Mouse (Mus musculus): ENCODE measurements at regions not wholly inside any gene's neighbourhood (a gene's known extent, or its start where the extent isn't known, plus 50 kb on each side); places are given as distances from the start of the nearest gene placed in this dataset.

- Histone ChIP-seq H3K9ac (replicated peaks) (no peak overlapping the region), H3K4me1 (peaks cover 18% of the 10 kb centered on the region), H3K36me3 (no peaks in the 10 kb centered on the region), H3K9me3 (no peaks in the 10 kb centered on the region), H3K4me2 (replicated peaks) (no peak overlapping the region), H3K27me3 (no peaks in the 10 kb centered on the region), H3K27ac (replicated peaks) (no peak overlapping the region), H3K4me3 (no peak overlapping the region)
- ATAC-seq (replicated peaks), result no peak
- WGBS, result 92% methylated on average over 2 of the region's 2 CpGs
Measured at GRCm38 (mm10) chr2:124816814-124817213, 251.1 kb upstream of the Slc24a5 start.

DNA sequence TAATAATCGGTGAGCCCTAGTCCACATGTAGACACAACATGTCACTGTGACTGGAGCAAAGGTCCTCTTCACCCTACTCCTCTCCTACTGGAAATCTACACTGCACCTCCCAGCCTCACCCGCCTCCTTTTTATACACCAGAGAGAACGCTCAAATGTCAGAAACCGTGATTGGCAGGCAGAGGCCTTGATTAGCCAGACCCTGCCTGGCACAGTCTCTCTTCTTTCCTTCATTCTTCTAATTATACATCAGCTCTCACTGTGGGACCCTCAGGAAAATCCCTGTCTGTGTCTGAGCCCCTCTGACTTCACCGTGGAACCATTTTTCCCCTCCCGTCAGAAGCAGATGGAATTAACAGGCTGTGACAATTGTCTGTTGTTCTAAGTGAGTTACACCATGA, 248.1 kb upstream of the Slc24a5 start:
- Histone ChIP-seq H3K27me3 (no peaks in the 10 kb centered on the region), H3K9ac (replicated peaks) (no peak overlapping the region), H3K36me3 (no peaks in the 10 kb centered on the region), H3K4me2 (replicated peaks) (no peak overlapping the region), H3K4me3 (no peak overlapping the region), H3K9me3 (no peaks in the 10 kb centered on the region), H3K4me1 (peaks cover 18% of the 10 kb centered on the region), H3K27ac (replicated peaks) (peak overlapping the region; percentile 52; the same call in 1 of the 2 replicates)
- peak; percentile 71; the same call in 1 of the 2 replicates for ATAC-seq (replicated peaks)
- 41% methylated on average over 6 of the region's 6 CpGs for WGBS

- H3K36me3 ChIP-seq, result no peaks in the 10 kb centered on the region
- peaks cover 18% of the 10 kb centered on the region for H3K4me1 ChIP-seq
- H3K27me3 ChIP-seq, result no peaks in the 10 kb centered on the region
- no peak overlapping the region for H3K4me3 ChIP-seq
- H3K4me2 ChIP-seq (replicated peaks), result no peak overlapping the region
- no peaks in the 10 kb centered on the region for H3K9me3 ChIP-seq
- no peak overlapping the region; the same call in 1 of the 2 replicates for H3K27ac ChIP-seq (replicated peaks)
- 63% methylated on average over 9 of the region's 9 CpGs for WGBS
- H3K9ac ChIP-seq (replicated peaks), result no peak overlapping the region
- no peak for ATAC-seq (replicated peaks)
Measured at GRCm38 (mm10) chr2:124820821-124821220, 247.1 kb upstream of the Slc24a5 start.

GRCm38 (mm10) chr2:124821366-124821765, 246.6 kb upstream of the Slc24a5 start:
- ATAC-seq (replicated peaks), result no peak
- H3K9ac ChIP-seq (replicated peaks), result no peak overlapping the region
- WGBS, result 81% methylated on average over 4 of the region's 4 CpGs
- H3K4me3 ChIP-seq, result no peak overlapping the region
- H3K27ac ChIP-seq (replicated peaks), result no peak overlapping the region; the same call in 1 of the 2 replicates
- H3K36me3 ChIP-seq, result no peaks in the 10 kb centered on the region
- no peaks in the 10 kb centered on the region for H3K27me3 ChIP-seq
- peaks cover 18% of the 10 kb centered on the region for H3K4me1 ChIP-seq
- H3K9me3 ChIP-seq, result no peaks in the 10 kb centered on the region
- H3K4me2 ChIP-seq (replicated peaks), result no peak overlapping the region

GRCm38 (mm10) chr2:124848812-124849211, 219.1 kb upstream of the Slc24a5 start:
- H3K9ac ChIP-seq (replicated peaks), result no peak overlapping the region
- WGBS, result 90% methylated on average over 4 of the region's 4 CpGs
- H3K4me1 ChIP-seq, result no peaks in the 10 kb centered on the region
- H3K9me3 ChIP-seq, result no peaks in the 10 kb centered on the region
- no peak overlapping the region for H3K4me2 ChIP-seq (replicated peaks)
- no peaks in the 10 kb centered on the region for H3K36me3 ChIP-seq
- ATAC-seq (replicated peaks), result no peak
- H3K27me3 ChIP-seq, result no peaks in the 10 kb centered on the region
- H3K27ac ChIP-seq (replicated peaks), result no peak overlapping the region
- H3K4me3 ChIP-seq, result no peak overlapping the region

GRCm38 (mm10) chr2:124858504-124858903, 209.4 kb upstream of the Slc24a5 start:
- Histone ChIP-seq H3K4me1 (no peaks in the 10 kb centered on the region), H3K9me3 (no peaks in the 10 kb centered on the region), H3K9ac (replicated peaks) (no peak overlapping the region), H3K27me3 (no peaks in the 10 kb centered on the region), H3K4me2 (replicated peaks) (no peak overlapping the region), H3K36me3 (no peaks in the 10 kb centered on the region), H3K27ac (replicated peaks) (no peak overlapping the region), H3K4me3 (no peak overlapping the region)
- WGBS, result 77% methylated on average over 3 of the region's 3 CpGs
- ATAC-seq (replicated peaks), result no peak

DNA sequence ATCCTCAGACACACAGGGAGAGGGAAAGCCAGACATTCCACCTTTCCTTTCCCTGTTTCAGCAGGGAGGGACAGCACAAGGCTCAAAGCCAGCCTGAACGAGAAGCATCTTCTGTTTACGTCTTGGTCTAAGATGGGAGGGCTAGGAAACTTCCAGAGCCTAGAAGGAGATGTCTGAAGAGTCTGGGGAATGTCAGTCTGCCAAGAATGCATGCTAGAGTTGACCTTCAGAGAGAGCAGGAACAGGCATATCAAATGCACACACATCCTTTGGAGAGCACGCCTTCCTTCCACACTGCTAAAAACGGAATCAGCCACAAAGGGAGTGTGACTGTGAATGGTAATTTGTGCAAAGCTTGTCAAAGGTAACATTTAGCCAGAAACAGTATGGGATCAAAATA, 179.7 kb upstream of the Slc24a5 start:
- H3K27me3 ChIP-seq, result no peaks in the 10 kb centered on the region
- H3K4me1 ChIP-seq, result no peaks in the 10 kb centered on the region
- WGBS, result 37% methylated on average over 4 of the region's 4 CpGs
- H3K36me3 ChIP-seq, result no peaks in the 10 kb centered on the region
- H3K27ac ChIP-seq (replicated peaks), result no peak overlapping the region
- no peak for ATAC-seq (replicated peaks)
- no peaks in the 10 kb centered on the region for H3K9me3 ChIP-seq
- no peak overlapping the region for H3K4me3 ChIP-seq
- no peak overlapping the region for H3K9ac ChIP-seq (replicated peaks)
- H3K4me2 ChIP-seq (replicated peaks), result no peak overlapping the region

- Histone ChIP-seq H3K27ac (replicated peaks) (no peak overlapping the region), H3K4me3 (no peak overlapping the region), H3K9me3 (no peaks in the 10 kb centered on the region), H3K36me3 (no peaks in the 10 kb centered on the region), H3K4me1 (no peaks in the 10 kb centered on the region), H3K27me3 (no peaks in the 10 kb centered on the region), H3K4me2 (replicated peaks) (no peak overlapping the region), H3K9ac (replicated peaks) (no peak overlapping the region)
- ATAC-seq (replicated peaks), result no peak
- 94% methylated on average over 4 of the region's 4 CpGs for WGBS
Measured at GRCm38 (mm10) chr2:124895002-124895401, 172.9 kb upstream of the Slc24a5 start.

GRCm38 (mm10) chr2:124903556-124903955, 164.4 kb upstream of the Slc24a5 start:
- Histone ChIP-seq H3K9me3 (no peaks in the 10 kb centered on the region), H3K36me3 (no peaks in the 10 kb centered on the region), H3K9ac (replicated peaks) (no peak overlapping the region), H3K27ac (replicated peaks) (no peak overlapping the region), H3K4me3 (no peak overlapping the region), H3K4me1 (no peaks in the 10 kb centered on the region), H3K27me3 (no peaks in the 10 kb centered on the region), H3K4me2 (replicated peaks) (no peak overlapping the region)
- WGBS, result 85% methylated on average over 4 of the region's 4 CpGs
- ATAC-seq (replicated peaks), result no peak

DNA sequence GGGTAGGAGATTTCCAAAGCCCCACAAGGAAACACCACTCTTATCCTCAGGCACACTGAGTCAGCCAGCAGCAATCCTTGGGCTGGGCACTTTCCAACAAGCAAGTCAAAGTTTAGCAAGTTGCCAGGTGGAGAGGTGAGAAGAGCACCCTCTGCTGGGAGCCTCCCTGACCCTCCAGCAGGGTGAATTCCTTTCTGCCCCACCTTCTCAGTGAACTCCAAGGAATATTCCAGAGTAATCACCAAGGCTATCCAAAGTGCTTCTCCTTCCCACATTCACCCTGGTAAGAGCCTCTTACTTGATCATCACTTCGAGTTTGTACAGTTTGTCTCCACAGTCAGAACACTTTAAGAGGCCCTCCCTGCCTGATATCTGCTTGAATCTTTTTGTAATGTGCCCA, 162.8 kb upstream of the Slc24a5 start:
- no peak overlapping the region for H3K9ac ChIP-seq (replicated peaks)
- H3K4me3 ChIP-seq, result no peak overlapping the region
- WGBS, result 92% methylated on average over 1 of the region's 1 CpGs
- H3K27me3 ChIP-seq, result no peaks in the 10 kb centered on the region
- H3K4me2 ChIP-seq (replicated peaks), result no peak overlapping the region
- H3K36me3 ChIP-seq, result no peaks in the 10 kb centered on the region
- no peaks in the 10 kb centered on the region for H3K4me1 ChIP-seq
- ATAC-seq (replicated peaks), result no peak
- H3K9me3 ChIP-seq, result no peaks in the 10 kb centered on the region
- no peak overlapping the region for H3K27ac ChIP-seq (replicated peaks)

DNA sequence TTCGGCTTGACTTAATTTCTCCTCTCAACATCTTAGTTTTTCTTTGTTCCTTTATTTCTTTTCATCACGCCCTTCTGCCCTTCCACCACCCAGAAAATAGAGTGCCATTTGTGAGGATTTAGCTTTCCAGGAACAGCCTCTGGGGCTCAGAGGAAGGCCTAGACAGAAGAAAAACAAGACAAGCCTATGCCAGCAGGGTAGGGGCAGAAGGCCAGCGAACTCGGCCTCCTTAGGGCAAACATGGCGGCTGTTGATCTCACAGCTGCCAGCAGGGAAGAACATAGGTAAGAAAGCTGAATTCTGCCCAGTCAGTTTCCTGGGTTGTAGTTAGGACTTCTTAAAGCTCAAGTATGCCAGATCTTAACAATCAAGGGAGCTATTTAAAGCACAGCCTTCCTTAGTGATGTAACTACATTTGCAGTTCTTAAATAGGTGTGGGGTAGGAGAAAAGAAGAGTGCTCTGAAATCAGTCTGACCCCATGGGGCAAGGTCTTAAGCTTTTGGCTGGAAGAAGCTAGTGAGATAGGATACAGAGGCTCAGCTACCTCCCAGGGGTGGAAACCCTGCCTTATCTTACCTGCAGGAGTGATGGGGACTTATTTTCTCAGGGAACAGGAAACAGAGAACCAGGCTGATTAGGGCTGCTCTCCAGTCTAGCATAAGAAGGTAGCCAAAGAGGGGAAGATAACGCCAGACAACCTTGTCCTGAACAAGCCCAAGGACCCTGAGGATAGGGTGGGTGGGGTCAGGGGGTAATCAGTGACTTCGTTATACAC, 148.8 kb upstream of the Slc24a5 start:
- Histone ChIP-seq H3K4me3 (no peak overlapping the region), H3K4me2 (replicated peaks) (no peak overlapping the region), H3K9ac (replicated peaks) (no peak overlapping the region), H3K27me3 (no peaks in the 10 kb centered on the region), H3K9me3 (no peaks in the 10 kb centered on the region), H3K36me3 (no peaks in the 10 kb centered on the region), H3K27ac (replicated peaks) (no peak overlapping the region), H3K4me1 (no peaks in the 10 kb centered on the region)
- no peak for ATAC-seq (replicated peaks)
- 68% methylated on average over 7 of the region's 7 CpGs for WGBS

DNA sequence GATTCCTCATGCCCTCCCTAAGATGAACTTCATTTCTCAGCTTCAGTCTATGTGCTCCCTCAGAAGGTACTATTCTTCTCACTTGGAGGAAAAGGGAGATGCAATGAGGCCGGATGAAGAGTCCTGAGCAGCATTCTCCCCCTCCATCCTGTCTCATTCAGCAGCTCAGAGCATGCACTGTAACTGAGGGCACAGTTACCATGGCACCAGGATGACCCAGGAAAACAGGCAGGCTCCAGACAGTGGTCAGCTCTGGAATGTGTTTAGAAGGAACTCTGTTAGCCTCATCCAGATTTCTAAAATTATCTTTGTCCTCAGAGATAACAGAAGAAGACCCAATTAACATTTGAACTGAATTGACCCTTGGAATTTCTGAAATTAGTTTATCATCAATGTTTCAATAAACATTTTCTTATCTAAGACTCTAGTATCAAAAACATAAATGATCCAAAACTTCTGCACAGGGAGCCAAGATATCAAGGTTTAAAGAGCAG, 148.1 kb upstream of the Slc24a5 start:
- no peaks in the 10 kb centered on the region for H3K27me3 ChIP-seq
- no peak overlapping the region for H3K4me3 ChIP-seq
- no peak overlapping the region for H3K27ac ChIP-seq (replicated peaks)

GRCm38 (mm10) chr2:124920265-124920664, 147.7 kb upstream of the Slc24a5 start:
- H3K4me2 ChIP-seq (replicated peaks), result no peak overlapping the region
- H3K4me3 ChIP-seq, result no peak overlapping the region
- ATAC-seq (replicated peaks), result no peak
- H3K4me1 ChIP-seq, result no peaks in the 10 kb centered on the region
- no peaks in the 10 kb centered on the region for H3K27me3 ChIP-seq
- H3K27ac ChIP-seq (replicated peaks), result no peak overlapping the region
- H3K36me3 ChIP-seq, result no peaks in the 10 kb centered on the region
- no peaks in the 10 kb centered on the region for H3K9me3 ChIP-seq
- WGBS, result 76% methylated on average over 2 of the region's 2 CpGs
- H3K9ac ChIP-seq (replicated peaks), result no peak overlapping the region

More for the DNA sequence above, 148.1 kb upstream of the Slc24a5 start:
- WGBS, result 61% methylated on average over 1 of the region's 1 CpGs
- H3K4me2 ChIP-seq (replicated peaks), result no peak overlapping the region
- no peak overlapping the region for H3K9ac ChIP-seq (replicated peaks)
- H3K9me3 ChIP-seq, result no peaks in the 10 kb centered on the region
- no peaks in the 10 kb centered on the region for H3K36me3 ChIP-seq
- no peaks in the 10 kb centered on the region for H3K4me1 ChIP-seq
- no peak for ATAC-seq (replicated peaks)

Measured in forebrain, embryonic 15.5 days (tissue).